Mouse (Mus musculus): ENCODE data around the gene Jun. TPM values are rescaled to one million over a fixed set of nuclear protein-coding genes. Genes with fewer than 3 reads are reported as not detected.

Jun gene
- total RNA-seq, 2 experiments from 2014 or later = 98.7 to 101 TPM

DNA sequence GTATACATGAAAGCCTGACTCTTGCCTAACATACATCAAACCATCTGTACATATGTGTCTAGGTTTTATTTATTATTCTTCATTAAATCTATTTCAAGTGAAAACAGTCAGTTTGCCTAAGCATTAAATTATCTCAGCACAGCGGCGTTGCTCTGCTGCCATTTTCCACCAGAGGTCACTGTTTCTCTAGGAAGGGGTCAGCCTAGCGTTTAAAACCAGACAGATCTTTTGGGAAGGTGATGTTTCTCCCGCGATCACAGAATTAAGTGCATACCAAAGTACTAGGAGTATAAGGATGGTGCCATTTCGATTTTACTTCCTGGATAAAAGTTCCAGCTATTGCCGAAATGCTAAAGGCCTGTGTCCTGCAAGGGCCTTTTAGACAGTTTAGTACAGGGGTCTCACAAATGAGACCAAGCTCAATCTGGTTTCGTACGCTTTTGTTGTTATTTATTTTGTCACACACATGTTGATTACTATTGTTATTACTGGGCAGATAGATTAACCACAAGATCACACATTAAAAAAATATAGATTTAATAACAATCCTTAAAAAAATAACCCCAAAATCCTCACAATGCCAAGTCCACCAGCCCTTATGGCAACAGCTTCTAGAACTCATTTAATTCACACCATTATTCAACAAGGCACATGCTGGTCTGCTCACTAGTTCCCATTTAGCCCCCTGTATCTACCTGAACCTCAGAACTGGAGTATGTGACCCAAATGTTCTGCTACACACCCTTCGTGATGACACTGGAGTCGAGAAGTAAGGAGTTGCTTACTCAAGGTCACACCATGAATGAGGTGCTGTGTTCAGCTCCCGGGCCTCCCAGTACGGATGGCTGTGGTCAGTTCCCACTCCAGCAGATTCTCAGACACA is 43.6 kb downstream of the Jun start:
- H3K4me3 ChIP-seq = peak overlapping the region; percentile 35; the same call in 1 of the 2 replicates
- peak; percentile 70 to 90 for DNase-seq (ENCODE audit: low spot score in 2 of 2)
- H3K27ac ChIP-seq = no peak overlapping the region
- peak; percentile 100 for TF ChIP-seq CTCF (conservative IDR thresholded peaks at IDR 0.05)

DNA sequence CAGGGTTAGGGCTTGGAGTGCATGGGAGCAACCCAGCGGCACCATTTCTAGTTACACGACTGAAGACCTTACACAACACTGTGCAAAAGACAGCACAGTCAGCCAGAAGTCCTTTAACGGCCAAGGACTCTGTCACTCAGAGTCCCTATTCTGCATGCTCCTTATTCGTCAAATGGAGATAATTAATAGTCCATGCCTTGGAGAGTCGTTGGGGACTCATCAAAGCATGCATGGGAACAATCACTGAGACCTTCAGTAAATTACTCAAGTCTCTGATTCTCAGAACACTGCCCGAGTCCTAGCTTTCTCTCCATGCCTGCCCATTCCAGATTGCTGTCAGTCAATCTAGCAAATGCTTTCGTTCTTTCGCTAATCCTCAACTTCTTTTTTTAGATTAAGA is 44.3 kb downstream of the Jun start:
- TF ChIP-seq CTCF (conservative IDR thresholded peaks at IDR 0.05) = no peak
- H3K4me3 ChIP-seq = peak overlapping the region; percentile 35; the same call in 1 of the 2 replicates
- no peak overlapping the region for H3K27ac ChIP-seq
- DNase-seq (ENCODE audit: low spot score in 2 of 2) = no peak

GRCm38 (mm10) chr4:95005251-95005830 is 46.7 kb downstream of the Jun start:
- Histone ChIP-seq H3K27ac (no peak overlapping the region), H3K4me3 (no peak overlapping the region)
- no peak for TF ChIP-seq CTCF (conservative IDR thresholded peaks at IDR 0.05)
- DNase-seq (ENCODE audit: low spot score in 2 of 2) = no peak

GRCm38 (mm10) chr4:95001043-95001775 is 50.8 kb downstream of the Jun start:
- peak in 1 of 2 experiments; percentile 50 for DNase-seq (ENCODE audit: low spot score in 2 of 2)
- H3K4me3 ChIP-seq = no peak overlapping the region
- peak overlapping the region; percentile 5; the same call in 1 of the 2 replicates for H3K27ac ChIP-seq
- no peak for TF ChIP-seq CTCF (conservative IDR thresholded peaks at IDR 0.05)

- Histone ChIP-seq H3K27ac (0 out of 2 replicates have a peak overlapping the region, but pooled peaks have one; percentile 5), H3K4me3 (no peak overlapping the region)
- no peak for TF ChIP-seq CTCF (conservative IDR thresholded peaks at IDR 0.05)
- no peak for DNase-seq (ENCODE audit: low spot score in 2 of 2)
Observed at GRCm38 (mm10) chr4:95000147-95000546, 51.9 kb downstream of the Jun start.

- TF ChIP-seq CTCF (conservative IDR thresholded peaks at IDR 0.05) = peak; percentile 69
- DNase-seq (ENCODE audit: low spot score in 2 of 2) = no peak
- Histone ChIP-seq H3K27ac (no peak overlapping the region), H3K4me3 (no peak overlapping the region)
Observed at GRCm38 (mm10) chr4:94999249-94999648, 52.8 kb downstream of the Jun start.

Other genes with a start within 250 kb of the Jun start
- 1 to 10 TPM in 1 of 2 experiments, under 1 TPM in 1; 0.79 to 1.2 TPM for gene Eqtn, start 123.4 kb downstream of the Jun start, total RNA-seq (2021)
- gene Mysm1, start 73.1 kb downstream of the Jun start, total RNA-seq (2021) = 10 to 100 TPM; 33.9 to 37.7 TPM